Mouse (Mus musculus): ENCODE results near the gene Ube4b.

Ube4b gene

DNA sequence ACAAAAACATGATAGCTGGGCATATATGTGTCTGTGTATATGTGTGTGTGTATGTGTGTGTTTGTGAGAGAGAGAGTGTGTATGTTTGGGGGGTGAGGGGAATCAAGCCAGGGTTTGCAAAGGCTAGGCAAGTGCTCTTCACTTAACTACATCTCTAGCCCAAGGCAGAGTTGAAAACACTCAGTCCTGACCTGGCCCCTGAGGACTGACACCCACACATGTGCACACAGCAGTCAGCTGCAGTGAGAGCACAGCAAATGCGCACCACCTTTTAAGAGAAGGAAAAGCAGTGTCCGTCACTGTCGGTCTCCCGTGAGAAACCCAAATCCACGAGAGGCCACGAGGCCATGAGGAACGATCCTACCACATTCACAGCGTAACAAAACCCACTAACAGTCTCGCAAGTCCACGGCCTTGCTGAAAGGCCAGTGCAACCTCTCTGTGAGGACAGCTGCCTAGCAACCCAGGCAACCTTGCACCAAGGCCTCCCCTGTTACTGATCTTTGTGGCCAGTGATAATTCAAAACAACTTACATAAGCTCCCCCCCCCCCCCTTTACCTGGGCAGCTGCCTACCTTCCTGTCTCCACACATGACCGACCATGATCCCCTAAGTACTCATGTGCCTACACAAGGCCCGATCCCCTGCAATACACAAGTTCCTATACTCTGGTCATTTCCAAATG, 33.1 kb downstream of the Ube4b start:
- DNase-seq, result no peak

GRCm38 (mm10) chr4:149392359-149392758, 34.2 kb downstream of the Ube4b start:
- DNase-seq, result no peak

DNA sequence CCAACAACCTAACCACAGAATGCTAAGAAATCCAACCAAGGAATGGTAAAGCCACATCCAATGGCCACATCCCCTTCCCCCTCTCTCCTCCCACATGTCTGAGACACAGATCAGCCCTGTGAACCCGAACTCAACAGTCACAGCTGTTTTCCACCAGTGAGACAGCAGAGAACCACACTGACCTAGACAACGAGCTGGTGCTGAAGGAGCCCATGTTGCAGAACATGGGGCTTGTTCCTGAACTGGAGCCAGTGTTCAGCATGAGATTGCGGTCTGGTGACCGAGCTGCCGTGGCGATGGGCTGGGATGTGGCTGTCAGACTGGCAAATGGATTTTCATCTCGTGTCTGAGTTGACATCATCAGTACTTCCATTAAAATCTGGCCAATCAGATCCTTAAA, 45.5 kb downstream of the Ube4b start:
- no peak for DNase-seq

GRCm38 (mm10) chr4:149379881-149380280, 46.7 kb downstream of the Ube4b start:
- DNase-seq, result no peak

- no peak for DNase-seq
These were observed 47.7 kb downstream of the Ube4b start for GRCm38 (mm10) chr4:149378819-149379218.

GRCm38 (mm10) chr4:149376034-149376433, 50.5 kb downstream of the Ube4b start:
- no peak for DNase-seq

GRCm38 (mm10) chr4:149374662-149375061, 51.9 kb downstream of the Ube4b start:
- no peak for DNase-seq

- DNase-seq, result no peak
These were observed 52.6 kb downstream of the Ube4b start for GRCm38 (mm10) chr4:149373927-149374326.

- DNase-seq, result peak; percentile 39
These were observed 53.1 kb downstream of the Ube4b start for GRCm38 (mm10) chr4:149373431-149373830.

GRCm38 (mm10) chr4:149365702-149366370, 60.7 kb downstream of the Ube4b start:
- DNase-seq, result peak; percentile 39

DNA sequence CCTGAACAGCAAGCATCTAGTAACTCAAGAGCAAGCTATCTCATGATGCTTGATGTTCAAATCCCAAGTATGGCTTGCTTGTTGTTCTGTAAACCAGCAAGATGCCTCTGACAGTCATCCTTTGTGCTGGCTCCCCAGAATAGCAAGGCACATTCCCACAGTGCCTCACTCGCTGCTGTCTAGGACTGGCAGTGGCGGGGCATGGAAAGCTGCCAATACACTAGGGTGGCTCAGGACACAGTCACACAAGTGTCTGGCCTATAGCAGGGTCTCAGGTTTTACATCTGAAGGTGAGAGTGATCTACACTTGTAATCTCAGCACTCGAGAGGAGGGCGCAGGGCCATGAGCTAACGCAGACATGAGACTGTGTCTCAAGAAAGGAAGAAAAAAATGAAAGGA, 61.7 kb downstream of the Ube4b start:
- DNase-seq, result peak; percentile 60

- no peak for DNase-seq
These were observed 65.5 kb downstream of the Ube4b start for GRCm38 (mm10) chr4:149361051-149361450.

- DNase-seq, result no peak
These were observed 65.9 kb downstream of the Ube4b start for GRCm38 (mm10) chr4:149360647-149361046.

- DNase-seq, result no peak
These were observed 68.6 kb downstream of the Ube4b start for GRCm38 (mm10) chr4:149357982-149358381.

GRCm38 (mm10) chr4:149354671-149355070, 71.9 kb downstream of the Ube4b start:
- DNase-seq, result no peak

GRCm38 (mm10) chr4:149351596-149352150, 74.9 kb downstream of the Ube4b start:
- DNase-seq, result no peak

- DNase-seq, result no peak
These were observed 77.6 kb downstream of the Ube4b start for GRCm38 (mm10) chr4:149348963-149349362.

DNA sequence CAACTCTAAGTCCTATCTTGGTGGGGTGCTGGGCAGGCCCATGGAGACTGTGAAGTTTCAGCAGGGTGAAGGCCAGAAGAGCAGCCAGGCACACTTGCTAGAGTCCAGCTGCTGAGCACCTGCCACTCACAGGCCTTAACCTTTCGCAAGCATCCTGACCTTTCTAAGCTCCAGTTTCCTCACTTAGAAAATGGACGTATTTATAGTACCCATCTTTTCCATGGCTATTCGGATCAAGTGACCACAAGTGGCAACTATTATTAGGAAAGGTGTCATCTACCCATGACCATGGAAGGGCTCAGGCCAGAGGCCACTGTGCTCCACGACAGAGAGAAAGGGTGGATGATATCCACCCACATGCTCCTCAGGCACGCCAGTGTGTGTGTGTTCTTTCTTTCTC, 80.7 kb downstream of the Ube4b start:
- no peak for DNase-seq

- no peak for DNase-seq
These were observed 82.2 kb downstream of the Ube4b start for GRCm38 (mm10) chr4:149344311-149344710.

DNA sequence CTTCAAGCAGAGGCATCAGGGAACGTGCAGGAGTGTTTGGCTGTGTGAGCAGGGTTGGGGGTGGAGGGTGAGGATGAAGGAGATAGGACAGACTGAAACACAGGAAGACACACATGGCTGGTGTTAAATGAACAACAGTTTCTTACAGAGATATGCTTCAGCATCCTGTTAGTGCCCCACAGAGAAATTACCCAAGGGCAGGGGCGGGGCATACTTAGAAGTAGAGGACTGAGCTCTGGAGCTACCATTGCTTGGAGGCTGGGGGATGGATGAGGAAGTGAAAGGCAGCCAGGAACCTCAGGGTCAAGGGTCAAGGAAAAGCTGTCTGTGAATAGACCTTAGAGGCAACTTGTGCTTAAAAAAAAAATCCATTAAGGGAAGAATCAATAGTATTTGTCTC, 85.9 kb downstream of the Ube4b start:
- no peak for DNase-seq

- no peak for DNase-seq
These were observed 86.9 kb downstream of the Ube4b start for GRCm38 (mm10) chr4:149339426-149340214.

DNA sequence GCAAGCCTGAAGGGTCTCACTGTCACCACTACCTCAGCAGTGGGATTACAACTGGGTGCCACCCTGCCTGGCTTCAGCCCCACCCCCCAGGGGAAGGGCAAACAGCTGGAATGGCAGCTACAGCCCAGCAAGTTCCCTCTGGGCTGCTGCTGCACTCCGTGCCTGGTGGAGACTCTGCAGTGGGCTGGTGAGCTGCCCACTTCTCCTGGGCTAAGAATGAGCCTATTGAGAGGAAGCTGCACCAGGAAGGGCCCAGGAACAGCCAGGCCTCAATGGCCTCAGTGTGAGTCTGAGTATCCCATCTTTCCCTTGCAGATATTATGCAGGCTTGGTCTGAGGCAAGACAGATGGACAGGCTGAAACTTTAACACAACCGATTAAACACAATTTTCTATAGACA, 88.4 kb downstream of the Ube4b start:
- peak; percentile 57 for DNase-seq

DNA sequence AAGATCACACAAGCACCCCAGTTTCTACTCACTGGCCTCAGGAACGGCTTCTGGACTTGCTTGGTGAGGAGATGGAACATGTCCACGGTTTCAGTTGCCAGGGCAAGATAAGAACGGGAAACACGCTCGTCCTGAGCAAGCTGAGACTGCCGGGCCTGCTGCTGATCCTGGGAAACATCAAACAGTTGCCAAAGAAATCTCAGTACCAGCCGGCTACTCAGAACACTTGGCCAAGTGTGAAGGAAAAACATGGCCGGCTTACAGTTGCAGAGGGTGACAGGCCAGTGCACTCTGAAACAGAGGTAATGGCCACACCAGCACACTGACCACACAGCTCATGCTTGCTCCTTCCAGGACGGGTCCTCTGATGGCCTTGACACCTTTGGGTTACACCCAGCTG, 89.2 kb downstream of the Ube4b start:
- DNase-seq, result no peak

DNA sequence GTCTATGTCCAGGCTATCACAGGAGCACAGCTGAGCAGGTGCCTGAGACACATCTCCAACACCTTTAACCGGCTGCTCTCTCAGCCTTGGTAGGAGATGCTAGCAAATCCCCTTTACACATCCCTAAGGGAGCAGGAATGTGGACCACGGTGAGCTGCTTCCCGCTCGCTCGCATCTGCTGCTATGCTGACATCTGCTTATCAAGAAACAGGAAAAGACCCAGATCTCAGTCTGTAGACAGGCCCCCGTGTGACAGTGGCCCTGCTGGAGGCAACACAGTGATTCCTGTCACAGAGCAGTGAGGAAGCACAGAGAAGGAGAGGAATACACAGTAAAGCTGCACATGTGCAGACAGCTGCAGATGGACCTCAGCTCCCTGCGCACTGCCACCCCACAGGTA, 90.2 kb downstream of the Ube4b start:
- no peak for DNase-seq

Data from right cerebral cortex, adult 18-20 months (tissue).